Mouse (Mus musculus): ENCODE results near the gene Stt3b. TPM values are rescaled to one million over a fixed set of nuclear protein-coding genes. Genes with fewer than 3 reads are reported as not detected.

The Stt3b gene
- polyA plus RNA-seq, 1 experiment from 2014 or later: 106 TPM

DNA sequence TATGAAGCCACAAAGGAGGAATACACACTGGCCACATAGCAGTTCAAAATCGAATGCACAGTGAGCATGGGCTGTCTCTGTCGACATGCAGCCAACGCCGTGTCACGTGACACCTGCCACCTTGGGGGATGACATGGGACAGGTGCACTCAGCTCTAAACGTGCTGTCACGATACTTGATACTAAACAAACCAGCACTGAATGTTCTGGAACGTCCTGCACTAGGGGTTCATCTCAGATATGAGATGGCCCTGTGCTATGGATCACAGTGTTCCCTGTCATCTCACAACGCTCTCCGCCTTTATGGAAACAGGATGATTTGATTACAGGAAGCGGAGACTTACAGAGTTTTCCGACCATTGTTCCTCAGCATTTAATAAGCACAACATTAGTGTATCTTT lies 22.8 kb upstream of the Stt3b start:
- H3K9me3 ChIP-seq (replicated peaks): no peaks in the 10 kb centered on the region
- no peak overlapping the region for H3K27ac ChIP-seq
- H3K9ac ChIP-seq: no peak overlapping the region
- H3K4me3 ChIP-seq: no peak overlapping the region
- no peaks in the 10 kb centered on the region for H3K36me3 ChIP-seq
- H3K27me3 ChIP-seq (replicated peaks): no peaks in the 10 kb centered on the region
- H3K4me2 ChIP-seq: no peak overlapping the region
- WGBS (ENCODE audit: insufficient replicate concordance): 80% methylated on average over 12 of the region's 12 CpGs
- no peak for ATAC-seq
- H3K4me1 ChIP-seq: no peaks in the 10 kb centered on the region

GRCm38 (mm10) chr9:115332339-115332738 lies 22.1 kb upstream of the Stt3b start:
- Histone ChIP-seq H3K4me3 (no peak overlapping the region), H3K27me3 (replicated peaks) (no peaks in the 10 kb centered on the region), H3K9me3 (replicated peaks) (no peaks in the 10 kb centered on the region), H3K27ac (no peak overlapping the region), H3K4me2 (no peak overlapping the region), H3K36me3 (no peaks in the 10 kb centered on the region), H3K4me1 (no peaks in the 10 kb centered on the region), H3K9ac (no peak overlapping the region)
- no peak for ATAC-seq
- 83% methylated on average over 7 of the region's 7 CpGs for WGBS (ENCODE audit: insufficient replicate concordance)

- Histone ChIP-seq H3K9me3 (replicated peaks) (no peaks in the 10 kb centered on the region), H3K27ac (no peak overlapping the region), H3K36me3 (no peaks in the 10 kb centered on the region), H3K4me1 (no peaks in the 10 kb centered on the region), H3K27me3 (replicated peaks) (no peaks in the 10 kb centered on the region), H3K9ac (no peak overlapping the region), H3K4me2 (no peak overlapping the region), H3K4me3 (no peak overlapping the region)
- ATAC-seq: no peak
- 67% methylated on average over 6 of the region's 6 CpGs for WGBS (ENCODE audit: insufficient replicate concordance)
Measured at GRCm38 (mm10) chr9:115330861-115331476, 20.7 kb upstream of the Stt3b start.

DNA sequence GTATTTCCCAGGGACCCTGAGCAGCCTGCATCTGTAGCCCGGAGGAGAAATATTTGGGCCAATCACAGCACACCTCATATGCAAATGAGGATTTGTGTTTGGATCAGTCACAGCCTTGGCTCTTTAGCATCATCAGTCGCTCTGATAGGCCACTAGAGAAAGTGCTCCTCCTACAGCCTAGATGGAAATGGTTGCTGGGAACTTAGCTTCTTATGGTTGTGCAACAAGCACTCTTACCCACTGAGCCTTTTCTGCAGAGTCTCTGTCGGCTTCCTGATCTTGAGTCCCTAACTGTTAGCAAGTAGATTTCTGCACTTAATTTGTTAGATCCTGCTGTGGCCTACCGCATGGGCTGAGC lies 16.3 kb upstream of the Stt3b start:
- no peak overlapping the region for H3K27ac ChIP-seq
- no peak overlapping the region for H3K9ac ChIP-seq
- no peaks in the 10 kb centered on the region for H3K4me1 ChIP-seq
- WGBS (ENCODE audit: insufficient replicate concordance): 87% methylated on average over 4 of the region's 4 CpGs
- no peaks in the 10 kb centered on the region for H3K36me3 ChIP-seq
- H3K4me2 ChIP-seq: no peak overlapping the region
- no peak overlapping the region for H3K4me3 ChIP-seq
- no peak for ATAC-seq
- H3K27me3 ChIP-seq (replicated peaks): no peaks in the 10 kb centered on the region
- H3K9me3 ChIP-seq (replicated peaks): no peaks in the 10 kb centered on the region

DNA sequence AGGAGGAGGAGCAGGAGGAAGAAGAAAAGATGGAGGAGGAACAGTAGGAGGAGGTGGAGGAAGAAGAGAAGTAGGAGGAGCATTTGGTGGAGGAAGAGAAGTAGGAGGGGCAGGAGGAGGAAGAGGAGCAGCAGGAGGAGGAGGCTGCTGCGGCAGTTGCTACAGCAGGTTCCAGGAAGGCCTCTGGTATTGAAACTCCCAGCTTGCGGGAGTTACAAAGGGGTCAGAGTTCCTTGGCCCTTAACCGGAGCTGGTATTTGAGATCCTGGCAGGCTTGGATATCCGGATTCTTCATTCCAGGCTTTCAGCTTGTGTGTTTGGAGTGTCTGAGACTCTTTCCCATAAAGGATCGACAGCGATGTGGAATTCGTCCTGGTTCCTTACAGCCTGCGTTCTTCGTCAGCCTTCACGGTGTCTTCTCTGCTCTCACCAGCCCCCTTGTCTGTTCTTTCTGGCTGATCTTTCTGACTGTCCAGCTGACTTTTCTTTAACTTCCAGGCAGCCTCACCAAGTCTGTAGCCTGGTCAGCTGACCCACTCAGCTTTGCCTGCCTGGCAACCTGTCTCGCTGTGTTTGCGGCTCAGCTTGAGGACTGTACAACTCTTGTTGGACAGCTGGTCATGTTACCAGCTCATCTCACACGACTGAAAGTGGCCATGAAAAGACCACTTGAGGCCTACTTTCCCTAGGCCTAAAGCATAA lies 15.8 kb upstream of the Stt3b start:
- no peak for ATAC-seq
- no peaks in the 10 kb centered on the region for H3K9me3 ChIP-seq (replicated peaks)
- no peaks in the 10 kb centered on the region for H3K4me1 ChIP-seq
- H3K4me3 ChIP-seq: no peak overlapping the region
- no peaks in the 10 kb centered on the region for H3K27me3 ChIP-seq (replicated peaks)
- H3K36me3 ChIP-seq: no peaks in the 10 kb centered on the region
- H3K27ac ChIP-seq: no peak overlapping the region
- WGBS (ENCODE audit: insufficient replicate concordance): 80% methylated on average over 13 of the region's 13 CpGs
- no peak overlapping the region for H3K4me2 ChIP-seq
- no peak overlapping the region for H3K9ac ChIP-seq

- Histone ChIP-seq H3K4me2 (no peak overlapping the region), H3K4me1 (no peaks in the 10 kb centered on the region), H3K27me3 (replicated peaks) (no peaks in the 10 kb centered on the region), H3K9me3 (replicated peaks) (peaks cover 2% of the 10 kb centered on the region), H3K9ac (no peak overlapping the region), H3K27ac (no peak overlapping the region), H3K36me3 (no peaks in the 10 kb centered on the region), H3K4me3 (no peak overlapping the region)
- ATAC-seq: no peak
- WGBS (ENCODE audit: insufficient replicate concordance): 51% methylated on average over 10 of the region's 10 CpGs
Measured at GRCm38 (mm10) chr9:115323572-115323971, 13.4 kb upstream of the Stt3b start.

DNA sequence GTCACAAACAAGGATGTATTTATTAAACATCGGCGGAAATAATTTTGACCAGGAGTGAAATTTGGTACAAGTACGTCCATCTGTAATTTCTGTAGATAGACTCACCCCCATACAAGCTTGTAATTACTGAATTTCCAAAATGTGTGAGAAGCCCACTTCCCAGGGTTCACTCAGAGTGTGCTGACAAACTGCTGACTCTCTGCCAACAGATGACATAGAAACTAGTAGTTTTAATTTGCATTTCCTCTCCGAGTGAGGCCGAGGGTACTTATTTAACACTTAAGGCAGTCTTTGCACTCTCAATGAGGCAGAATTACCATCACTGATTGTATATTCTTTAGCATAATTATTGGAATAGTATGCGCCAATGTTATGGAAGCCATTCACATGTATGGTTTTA lies 12.2 kb upstream of the Stt3b start:
- H3K4me1 ChIP-seq: no peaks in the 10 kb centered on the region
- no peak overlapping the region for H3K4me2 ChIP-seq
- H3K36me3 ChIP-seq: no peaks in the 10 kb centered on the region
- no peaks in the 10 kb centered on the region for H3K27me3 ChIP-seq (replicated peaks)
- H3K9ac ChIP-seq: no peak overlapping the region
- ATAC-seq: no peak
- peaks cover 4% of the 10 kb centered on the region for H3K9me3 ChIP-seq (replicated peaks)
- 82% methylated on average over 6 of the region's 6 CpGs for WGBS (ENCODE audit: insufficient replicate concordance)
- no peak overlapping the region for H3K4me3 ChIP-seq
- no peak overlapping the region for H3K27ac ChIP-seq

- H3K4me2 ChIP-seq: no peak overlapping the region
- H3K36me3 ChIP-seq: no peaks in the 10 kb centered on the region
- no peak overlapping the region for H3K4me3 ChIP-seq
- no peak for ATAC-seq
- no peak overlapping the region for H3K27ac ChIP-seq
- peaks cover 4% of the 10 kb centered on the region for H3K9me3 ChIP-seq (replicated peaks)
- H3K9ac ChIP-seq: no peak overlapping the region
- H3K27me3 ChIP-seq (replicated peaks): no peaks in the 10 kb centered on the region
- 73% methylated on average over 6 of the region's 6 CpGs for WGBS (ENCODE audit: insufficient replicate concordance)
- H3K4me1 ChIP-seq: no peaks in the 10 kb centered on the region
Measured at GRCm38 (mm10) chr9:115321052-115321451, 10.8 kb upstream of the Stt3b start.

DNA sequence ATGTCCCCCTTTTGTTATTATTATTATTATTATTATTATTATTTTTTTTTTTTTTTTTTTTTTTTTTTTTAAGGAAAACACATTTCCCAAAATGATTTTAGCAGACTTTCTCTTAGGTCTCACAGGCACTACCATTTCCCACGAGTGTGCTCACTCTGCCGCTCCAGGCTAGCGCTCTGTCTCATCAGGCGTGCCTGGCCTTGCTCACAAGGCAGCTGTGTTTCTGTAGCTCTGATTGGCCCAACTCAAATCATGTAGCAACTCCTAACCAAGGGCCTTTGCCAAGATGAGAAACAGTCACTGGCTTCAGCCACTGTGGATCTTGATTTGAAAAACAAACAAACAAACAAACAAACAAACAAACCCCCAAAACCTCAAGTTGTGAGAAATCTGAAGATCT lies 9.9 kb upstream of the Stt3b start:
- no peak overlapping the region for H3K9ac ChIP-seq
- no peak overlapping the region for H3K4me3 ChIP-seq
- H3K36me3 ChIP-seq: no peaks in the 10 kb centered on the region
- no peak overlapping the region for H3K4me2 ChIP-seq
- WGBS (ENCODE audit: insufficient replicate concordance): 63% methylated on average over 4 of the region's 4 CpGs
- H3K27me3 ChIP-seq (replicated peaks): no peaks in the 10 kb centered on the region
- peaks cover 4% of the 10 kb centered on the region for H3K9me3 ChIP-seq (replicated peaks)
- peaks cover 3% of the 10 kb centered on the region for H3K4me1 ChIP-seq
- H3K27ac ChIP-seq: no peak overlapping the region
- no peak for ATAC-seq

DNA sequence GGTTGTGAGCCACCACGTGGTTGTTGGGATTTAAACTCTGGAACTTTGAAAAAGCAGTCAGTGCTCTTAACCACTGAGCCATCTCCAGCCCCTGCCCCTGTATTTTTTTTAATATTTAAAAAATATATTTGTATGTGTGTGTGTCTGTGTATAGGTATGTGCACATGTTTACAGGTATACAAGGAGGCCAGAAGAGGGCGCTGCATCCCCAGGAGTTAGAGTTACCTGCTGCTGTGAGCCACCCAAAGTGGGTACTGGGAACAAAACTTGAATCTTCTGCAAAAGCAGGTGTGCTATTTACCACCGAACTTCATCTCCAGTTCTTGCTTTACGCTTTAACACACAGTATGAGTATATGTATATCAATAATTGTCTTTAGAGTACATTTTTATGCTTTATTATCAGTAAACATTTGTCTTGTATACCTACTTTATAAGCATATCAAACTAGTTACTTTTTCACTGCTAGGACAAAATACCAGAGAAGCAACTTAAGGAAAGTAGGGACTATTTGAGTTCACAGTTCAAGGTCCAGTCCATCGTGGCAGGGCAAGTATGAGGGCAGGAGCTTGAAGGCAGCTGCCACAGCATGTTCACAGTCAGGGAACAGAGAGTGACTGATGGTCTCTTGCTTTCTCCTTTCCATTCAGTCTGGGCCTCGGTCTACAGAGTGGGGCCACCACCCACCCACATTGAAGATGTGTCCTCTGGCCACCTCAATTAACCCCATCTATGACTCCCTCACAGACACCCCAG lies 8.6 kb upstream of the Stt3b start:
- H3K27me3 ChIP-seq (replicated peaks): no peaks in the 10 kb centered on the region
- H3K4me2 ChIP-seq: no peak overlapping the region
- H3K4me1 ChIP-seq: peaks cover 17% of the 10 kb centered on the region
- no peak overlapping the region for H3K4me3 ChIP-seq
- no peak overlapping the region for H3K27ac ChIP-seq
- no peak overlapping the region for H3K9ac ChIP-seq
- peaks cover 4% of the 10 kb centered on the region for H3K9me3 ChIP-seq (replicated peaks)
- WGBS (ENCODE audit: insufficient replicate concordance): 76% methylated on average over 6 of the region's 6 CpGs
- no peak for ATAC-seq
- H3K36me3 ChIP-seq: no peaks in the 10 kb centered on the region

DNA sequence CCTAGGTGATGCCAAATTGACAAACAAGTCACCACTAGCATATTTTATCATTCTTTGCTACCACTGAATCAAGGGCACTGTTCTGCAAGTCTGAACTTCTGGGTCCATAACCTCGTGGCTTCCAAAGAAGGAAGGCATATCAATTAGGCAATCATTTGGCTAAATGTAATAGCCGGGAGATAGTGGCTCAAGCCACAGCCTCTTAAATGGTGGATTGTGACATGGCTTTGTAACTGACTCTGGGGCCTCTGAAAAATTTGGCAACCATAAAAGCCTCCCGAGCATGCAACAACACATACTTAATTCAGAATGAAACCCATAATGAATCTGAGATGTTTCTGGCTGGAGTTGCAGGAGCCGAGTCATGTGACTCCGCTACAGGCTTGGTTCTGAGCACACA lies 6.8 kb upstream of the Stt3b start:
- no peaks in the 10 kb centered on the region for H3K36me3 ChIP-seq
- no peak overlapping the region for H3K9ac ChIP-seq
- H3K4me2 ChIP-seq: no peak overlapping the region
- no peaks in the 10 kb centered on the region for H3K27me3 ChIP-seq (replicated peaks)
- peaks cover 4% of the 10 kb centered on the region for H3K9me3 ChIP-seq (replicated peaks)
- H3K27ac ChIP-seq: no peak overlapping the region
- no peak for ATAC-seq
- H3K4me1 ChIP-seq: peaks cover 28% of the 10 kb centered on the region
- 79% methylated on average over 5 of the region's 5 CpGs for WGBS (ENCODE audit: insufficient replicate concordance)
- no peak overlapping the region for H3K4me3 ChIP-seq

DNA sequence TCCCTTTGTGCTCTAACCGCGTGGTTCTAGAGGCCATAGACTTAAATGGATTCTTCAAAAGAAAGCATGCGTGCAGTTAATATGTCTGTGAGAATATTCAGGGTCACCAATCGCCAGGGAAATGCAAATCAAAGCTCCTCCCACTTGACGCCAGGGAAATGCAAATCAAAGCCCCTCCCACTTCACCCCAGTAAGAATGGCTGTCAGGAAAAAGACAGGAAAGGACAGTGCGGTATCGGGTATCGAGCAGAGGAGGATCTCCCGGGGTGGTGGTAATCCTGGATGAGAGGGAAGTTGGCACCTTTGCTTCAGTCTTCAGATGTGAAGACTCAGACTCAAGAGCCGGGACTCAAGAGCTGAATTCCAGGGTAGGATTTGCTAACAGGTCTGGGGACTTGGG lies 4.3 kb upstream of the Stt3b start:
- peak overlapping the region; percentile 63 for H3K4me2 ChIP-seq
- H3K9ac ChIP-seq: peak overlapping the region; percentile 58
- H3K4me1 ChIP-seq: peaks cover 38% of the 10 kb centered on the region
- no peaks in the 10 kb centered on the region for H3K36me3 ChIP-seq
- H3K27ac ChIP-seq: peak overlapping the region; percentile 74
- H3K9me3 ChIP-seq (replicated peaks): peaks cover 4% of the 10 kb centered on the region
- no peaks in the 10 kb centered on the region for H3K27me3 ChIP-seq (replicated peaks)
- WGBS (ENCODE audit: insufficient replicate concordance): 10% methylated on average over 10 of the region's 10 CpGs
- peak overlapping the region; percentile 48 for H3K4me3 ChIP-seq
- ATAC-seq: no peak

All from liver, embryonic 12.5 days (tissue).